Mouse (Mus musculus) embryonic facial prominence, embryonic 10.5 days (tissue): Measurements from ENCODE around the gene Dcst1. TPM values are rescaled to one million over a fixed set of nuclear protein-coding genes. Genes with fewer than 3 reads are reported as not detected.
A peak's percentile ranks its signal among the peaks of the same experiment; 100 is the strongest.

Experiments used
- DNase-seq: peaks from one replicate; pipeline ENCODE4 v3.0.0-alpha.2; 2017; ENCODE audit warnings: low spot score
- H3K27ac ChIP-seq: fragments of 300-500 bp; sonication (generic); replicated peaks from 2 replicates; pipeline ENCODE4 v1.5.1; 2016; ENCODE audit warnings: mild to moderate bottlenecking
- H3K27me3 ChIP-seq: fragments of 300-500 bp; sonication (generic); replicated peaks from 2 replicates; pipeline ENCODE4 v1.6.1; 2016; ENCODE audit warnings: low read depth, mild to moderate bottlenecking; ENCODE audit not compliant: poor library complexity, severe bottlenecking
- H3K36me3 ChIP-seq: fragments of 300-500 bp; sonication (generic); replicated peaks from 2 replicates; pipeline ENCODE4 v1.6.1; 2016; ENCODE audit warnings: mild to moderate bottlenecking, moderate library complexity
- H3K4me1 ChIP-seq: fragments of 300-500 bp; sonication (generic); 2 replicates; pipeline ENCODE4 v1.6.1; 2016
- H3K4me3 ChIP-seq: fragments of 300-500 bp; sonication (generic); 2 replicates; pipeline ENCODE4 v1.5.1; 2016; ENCODE audit warnings: mild to moderate bottlenecking, moderate library complexity
- H3K9me3 ChIP-seq: fragments of 300-500 bp; sonication (generic); 2 replicates; pipeline ENCODE4 v1.6.1; 2016; ENCODE audit warnings: mild to moderate bottlenecking
- WGBS: fragments of 180-500 bp; shearing (Covaris S2); methylation state at CpG from one replicate; pipeline ENCODE4 v1.1.7; 2016; 5-methylcytosine and 5-hydroxymethylcytosine counted together
- polyA plus RNA-seq: library from polyadenylated mRNA; unstranded; fragments of >200 nt; fragmentation: Nextera tagmentation; extraction: Ambion mirVana; gene quantifications from 2 replicates; pipeline ENCODE4 v1.2.1, GENCODE M21; 2016

Gene Dcst1
- polyA plus RNA-seq, 1 experiment from 2014 or later = 0.47 TPM

DNA sequence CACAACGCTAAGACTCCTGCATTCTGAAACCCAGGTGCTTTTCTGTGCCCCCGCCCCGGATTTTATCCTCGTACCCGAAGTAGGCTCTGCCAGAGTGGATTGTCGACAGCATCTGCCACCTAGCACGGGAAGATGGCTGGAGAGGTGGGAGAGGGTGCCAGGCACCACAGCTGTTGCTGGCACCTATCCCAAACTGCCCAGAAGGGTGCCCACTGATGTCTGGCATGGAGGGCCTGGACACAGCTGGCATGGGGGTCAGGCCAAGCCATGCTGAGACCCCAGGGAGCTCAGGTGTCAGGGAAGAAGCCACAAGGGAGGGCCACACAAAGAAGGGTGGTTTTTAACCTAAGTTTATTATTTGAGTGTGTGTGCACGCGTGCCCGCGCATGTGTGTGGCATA is 32.0 kb downstream of the Dcst1 start:
- H3K27me3 ChIP-seq = peaks cover 19% of the 10 kb centered on the region
- H3K9me3 ChIP-seq = no peaks in the 10 kb centered on the region
- H3K27ac ChIP-seq = no peak overlapping the region
- WGBS = 80% methylated on average over 11 of the region's 11 CpGs
- no peak for DNase-seq
- peaks cover 38% of the 10 kb centered on the region for H3K36me3 ChIP-seq
- H3K4me3 ChIP-seq = 0 out of 2 replicates have a peak overlapping the region, but pooled peaks have one; percentile 8
- peaks cover 79% of the 10 kb centered on the region for H3K4me1 ChIP-seq

DNA sequence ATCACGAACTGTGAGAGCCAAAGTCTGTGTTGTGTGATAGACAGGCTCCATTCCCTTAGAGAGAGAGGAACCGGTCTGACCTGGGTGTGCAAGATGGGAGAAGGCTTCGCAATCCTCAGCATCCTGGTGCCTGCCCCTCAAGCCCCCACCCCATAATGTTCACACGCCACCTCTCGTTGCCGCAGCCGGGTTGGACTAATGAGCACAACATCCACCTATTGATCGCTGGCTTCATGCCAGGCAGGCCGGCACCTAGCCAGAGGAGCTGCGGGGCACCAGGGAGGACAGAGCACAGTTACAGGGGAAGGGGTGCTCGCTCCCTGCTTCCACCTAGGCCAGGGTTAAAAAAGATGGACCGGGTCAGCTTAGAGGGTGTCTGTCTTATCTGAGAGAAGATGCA is 32.6 kb downstream of the Dcst1 start:
- DNase-seq = no peak
- Histone ChIP-seq H3K4me3 (peak overlapping the region; percentile 8; the same call in 1 of the 2 replicates), H3K36me3 (peaks cover 38% of the 10 kb centered on the region), H3K9me3 (no peaks in the 10 kb centered on the region), H3K27me3 (peaks cover 19% of the 10 kb centered on the region), H3K27ac (no peak overlapping the region; the same call in 1 of the 2 replicates), H3K4me1 (peaks cover 85% of the 10 kb centered on the region)
- 60% methylated on average over 12 of the region's 12 CpGs for WGBS

DNA sequence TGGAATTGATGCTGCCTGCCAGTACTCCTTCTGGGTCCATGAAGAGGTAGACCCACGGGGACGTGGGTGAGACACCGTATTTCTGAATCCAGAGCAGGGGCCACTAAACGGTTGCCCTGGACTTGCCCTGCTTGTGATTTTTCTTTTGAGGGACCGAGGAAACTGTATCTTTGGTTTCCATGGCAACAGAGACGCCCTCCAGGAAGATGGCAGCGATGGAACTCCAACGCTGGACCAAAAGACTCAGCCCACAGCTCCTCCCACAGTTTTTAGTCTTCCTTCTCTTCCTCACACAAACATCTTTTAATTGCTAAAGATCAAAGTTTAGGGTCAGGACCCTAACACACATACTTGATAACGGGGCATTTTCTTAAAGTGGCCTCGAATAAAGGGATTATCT is 33.0 kb downstream of the Dcst1 start:
- peaks cover 19% of the 10 kb centered on the region for H3K27me3 ChIP-seq
- no peak for DNase-seq

DNA sequence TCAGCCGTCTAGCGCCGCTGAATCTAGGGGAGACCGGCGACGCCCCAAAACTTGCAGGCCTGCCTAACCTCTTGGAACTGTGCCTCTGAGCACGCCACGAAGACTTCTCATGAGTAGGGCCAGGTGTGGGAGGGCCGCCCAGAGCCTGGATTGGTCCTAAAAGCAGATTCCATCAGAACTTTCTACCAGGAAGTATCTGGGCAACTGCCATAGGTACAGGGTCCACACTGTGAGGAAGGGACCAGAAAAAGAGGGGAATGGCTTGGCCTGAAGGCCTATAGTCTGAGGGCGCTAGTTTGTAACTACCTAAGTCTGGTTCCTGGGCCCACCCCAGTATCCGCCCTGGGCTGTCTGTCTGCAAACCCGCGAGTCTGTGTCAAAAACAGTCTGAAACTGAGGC is 33.5 kb downstream of the Dcst1 start:
- Histone ChIP-seq H3K4me3 (no peak overlapping the region), H3K27ac (no peak overlapping the region), H3K36me3 (peaks cover 38% of the 10 kb centered on the region), H3K4me1 (peaks cover 85% of the 10 kb centered on the region), H3K27me3 (peaks cover 19% of the 10 kb centered on the region), H3K9me3 (no peaks in the 10 kb centered on the region)
- 70% methylated on average over 13 of the region's 13 CpGs for WGBS
- no peak for DNase-seq

More for the DNA sequence above, 33.0 kb downstream of the Dcst1 start:
- H3K27ac ChIP-seq = no peak overlapping the region
- peaks cover 87% of the 10 kb centered on the region for H3K4me1 ChIP-seq
- H3K36me3 ChIP-seq = peaks cover 38% of the 10 kb centered on the region
- no peak overlapping the region for H3K4me3 ChIP-seq
- 44% methylated on average over 10 of the region's 10 CpGs for WGBS
- no peaks in the 10 kb centered on the region for H3K9me3 ChIP-seq

DNA sequence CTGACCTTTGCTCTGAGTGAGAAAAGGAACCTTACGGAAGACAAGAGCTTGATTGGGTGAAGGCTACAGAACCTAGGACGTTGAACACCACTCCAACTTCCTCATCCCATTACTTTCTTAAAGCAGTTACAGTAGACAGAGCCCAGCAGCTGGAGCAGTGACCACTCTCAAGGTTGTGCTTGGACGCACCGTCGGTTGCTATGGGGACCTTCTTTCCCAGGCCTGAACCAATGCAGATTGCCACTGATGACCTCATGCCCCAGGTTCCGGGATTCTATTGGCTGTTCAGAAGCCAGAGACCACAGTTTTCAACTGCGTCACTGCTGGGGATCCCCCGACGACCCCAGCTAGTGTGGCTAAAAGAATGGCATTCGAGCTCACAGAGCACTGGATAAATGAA is 34.1 kb downstream of the Dcst1 start:
- H3K27me3 ChIP-seq = peaks cover 19% of the 10 kb centered on the region
- peaks cover 78% of the 10 kb centered on the region for H3K4me1 ChIP-seq
- H3K9me3 ChIP-seq = no peaks in the 10 kb centered on the region
- peaks cover 38% of the 10 kb centered on the region for H3K36me3 ChIP-seq
- 21% methylated on average over 10 of the region's 10 CpGs for WGBS
- H3K4me3 ChIP-seq = peak overlapping the region; percentile 11; the same call in 1 of the 2 replicates
- no peak overlapping the region for H3K27ac ChIP-seq
- DNase-seq = peak; percentile 73

DNA sequence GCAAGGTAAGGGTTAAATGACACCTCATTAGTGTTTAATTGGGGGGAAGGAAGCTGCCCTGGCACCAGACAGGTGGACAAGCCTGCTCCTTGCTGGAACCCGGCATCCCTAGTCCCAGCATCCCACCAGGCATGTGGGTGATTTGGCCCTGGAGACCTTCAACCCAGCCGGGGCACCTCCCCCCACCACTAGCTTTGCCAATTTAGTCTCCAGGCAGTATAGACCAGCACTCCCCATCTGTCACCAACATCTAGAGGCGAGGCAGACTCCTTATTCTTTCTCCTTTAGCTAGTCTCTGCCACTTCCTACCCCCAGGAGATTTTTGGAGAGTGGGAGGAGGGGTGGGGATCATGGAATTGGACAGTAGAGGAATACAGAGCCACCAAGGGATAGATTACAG is 34.7 kb downstream of the Dcst1 start:
- Histone ChIP-seq H3K4me3 (no peak overlapping the region), H3K36me3 (peaks cover 32% of the 10 kb centered on the region), H3K27me3 (peaks cover 19% of the 10 kb centered on the region), H3K9me3 (no peaks in the 10 kb centered on the region), H3K27ac (no peak overlapping the region), H3K4me1 (peaks cover 74% of the 10 kb centered on the region)
- no peak for DNase-seq
- WGBS = 63% methylated on average over 3 of the region's 3 CpGs

DNA sequence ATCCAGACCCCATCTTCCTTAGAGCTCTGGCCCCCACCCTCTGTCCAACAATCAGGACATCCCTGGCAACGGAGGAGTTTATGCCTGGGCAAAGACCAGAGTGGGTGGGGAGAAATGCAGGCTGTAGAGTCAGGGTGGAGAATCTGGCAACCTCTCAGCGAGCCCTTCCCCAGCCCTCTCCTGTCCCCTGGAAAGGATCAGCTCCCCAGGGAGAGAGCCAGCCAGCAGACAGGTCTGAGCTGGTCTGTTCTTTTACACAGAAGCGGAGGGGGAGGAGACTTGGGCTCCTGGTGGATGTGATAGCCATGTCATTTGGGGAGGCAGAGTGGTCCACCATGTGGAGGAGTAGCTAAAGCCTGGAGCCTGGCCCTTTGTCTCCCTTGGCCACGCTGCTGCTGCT is 36.4 kb downstream of the Dcst1 start:
- Histone ChIP-seq H3K4me1 (peaks cover 57% of the 10 kb centered on the region), H3K9me3 (no peaks in the 10 kb centered on the region), H3K36me3 (peaks cover 15% of the 10 kb centered on the region), H3K27ac (peak overlapping the region; percentile 57; the same call in 1 of the 2 replicates), H3K4me3 (peak overlapping the region; percentile 5; the same call in 1 of the 2 replicates), H3K27me3 (peaks cover 25% of the 10 kb centered on the region)
- DNase-seq = no peak
- WGBS = 15% methylated on average over 4 of the region's 4 CpGs

DNA sequence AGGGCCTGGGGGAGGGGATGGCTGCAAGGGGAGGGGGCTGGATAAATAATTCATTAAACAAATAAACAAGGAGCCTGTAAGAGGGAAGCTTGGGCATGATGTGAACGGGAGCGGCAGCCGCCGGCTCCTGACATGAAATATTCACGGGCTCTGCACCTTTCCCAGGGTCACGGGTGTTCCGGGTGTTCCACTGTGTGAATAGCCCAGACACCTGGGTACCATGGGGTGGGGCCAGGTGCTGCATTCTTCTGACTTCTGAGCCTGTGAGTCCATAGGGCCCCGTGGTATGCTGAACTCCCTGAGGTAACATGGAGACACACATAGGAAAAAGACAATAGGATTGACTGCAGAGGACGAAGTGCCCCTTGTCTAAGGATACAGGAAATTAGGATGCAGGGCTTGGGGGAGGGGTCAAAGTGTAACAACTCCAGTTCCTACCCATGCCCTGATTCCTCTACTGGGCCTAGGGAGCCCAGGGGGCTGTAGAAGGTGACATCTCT is 37.6 kb downstream of the Dcst1 start:
- H3K27ac ChIP-seq = no peak overlapping the region
- 54% methylated on average over 9 of the region's 9 CpGs for WGBS
- peaks cover 55% of the 10 kb centered on the region for H3K4me1 ChIP-seq
- no peak overlapping the region for H3K4me3 ChIP-seq
- H3K9me3 ChIP-seq = no peaks in the 10 kb centered on the region
- peaks cover 34% of the 10 kb centered on the region for H3K27me3 ChIP-seq
- no peak for DNase-seq
- peaks cover 3% of the 10 kb centered on the region for H3K36me3 ChIP-seq

DNA sequence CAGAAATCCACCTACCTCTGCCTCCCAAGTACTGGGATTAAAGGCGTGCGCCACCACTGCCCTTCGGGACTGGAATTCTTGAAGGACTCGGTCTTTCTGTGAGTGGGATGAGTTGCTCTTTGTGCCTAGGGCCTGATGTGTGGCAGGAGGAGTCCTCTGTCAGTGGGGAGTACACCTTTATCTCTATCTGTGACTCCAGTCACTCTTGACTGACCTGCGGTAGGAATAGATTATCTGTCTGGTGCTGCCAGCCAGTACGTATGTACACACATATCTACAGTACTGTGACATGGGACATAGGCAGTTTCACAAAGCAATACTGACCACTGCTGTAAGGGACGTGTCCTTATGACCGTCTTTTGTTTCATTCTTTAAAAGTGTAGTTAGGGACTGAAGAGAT is 39.2 kb downstream of the Dcst1 start:
- no peak for DNase-seq
- peaks cover 55% of the 10 kb centered on the region for H3K4me1 ChIP-seq
- no peak overlapping the region for H3K27ac ChIP-seq
- WGBS = 91% methylated on average over 8 of the region's 8 CpGs
- peaks cover 49% of the 10 kb centered on the region for H3K27me3 ChIP-seq
- no peak overlapping the region for H3K4me3 ChIP-seq
- no peaks in the 10 kb centered on the region for H3K36me3 ChIP-seq
- no peaks in the 10 kb centered on the region for H3K9me3 ChIP-seq

DNA sequence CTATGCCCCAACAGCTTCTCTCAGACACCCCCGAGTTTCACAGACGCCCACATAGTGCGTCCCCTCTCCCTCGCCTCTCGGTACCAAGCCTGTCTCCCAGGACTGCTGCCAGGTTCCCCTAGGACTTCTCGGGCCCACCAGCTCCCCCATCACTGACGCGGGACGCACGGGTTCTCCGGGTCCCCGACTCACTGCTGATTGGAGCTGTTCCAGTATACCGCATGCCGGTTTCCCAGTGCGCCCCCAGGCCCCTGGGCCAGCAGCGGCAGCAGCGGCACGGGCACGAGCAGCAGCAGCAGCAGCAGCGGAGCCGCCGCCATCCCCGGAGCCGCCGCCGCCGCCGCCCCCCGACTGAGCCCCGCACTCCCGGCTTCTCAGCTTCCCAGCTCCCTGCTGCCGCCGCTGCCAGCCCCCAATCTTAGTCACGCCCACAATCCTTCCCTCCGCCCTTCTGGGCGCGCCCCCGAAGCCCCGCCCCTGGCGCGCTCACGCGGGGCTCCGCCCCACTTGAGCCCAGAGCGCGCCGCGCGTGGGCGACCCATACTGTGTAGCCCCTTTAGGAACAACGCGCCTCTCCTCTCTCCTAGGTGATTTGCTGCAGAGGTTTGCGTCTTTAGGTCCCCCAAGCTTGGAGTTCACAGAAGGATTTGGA is 42.4 kb downstream of the Dcst1 start, which contains the start of gene Efna3:
TSS of gene Efna3 (minus strand) at position 452 of the 652 bp plus-strand sequence.
- Histone ChIP-seq H3K4me1 (peaks cover 65% of the 10 kb centered on the region), H3K27me3 (peaks cover 69% of the 10 kb centered on the region), H3K4me3 (peak within 1 kb of the TSS; percentile 79), H3K36me3 (no peaks in the 10 kb centered on the region), H3K9me3 (no peaks in the 10 kb centered on the region), H3K27ac (peak within 1 kb of the TSS; percentile 65)
- peak; percentile 90 for DNase-seq
- 1% methylated on average over 51 of the region's 53 CpGs for WGBS

DNA sequence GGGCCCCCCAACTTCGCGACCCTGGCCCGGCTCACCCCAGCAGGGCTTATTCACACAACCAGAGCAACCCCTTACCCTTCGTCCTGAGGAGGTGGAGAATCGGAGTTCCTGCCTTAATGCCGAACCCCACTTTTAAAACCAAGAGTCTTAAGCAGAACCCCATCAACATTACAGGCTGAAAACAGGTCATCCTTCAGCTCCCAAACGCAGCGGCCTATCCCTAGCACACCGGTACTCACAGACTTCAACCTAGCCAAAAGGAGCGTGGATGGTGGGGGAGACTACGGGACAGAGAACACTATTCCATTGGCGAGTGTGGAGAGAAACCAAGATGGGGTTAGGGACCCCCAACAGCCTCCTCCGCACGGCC is 42.9 kb downstream of the Dcst1 start:
- Histone ChIP-seq H3K36me3 (no peaks in the 10 kb centered on the region), H3K27me3 (peaks cover 74% of the 10 kb centered on the region), H3K4me1 (peaks cover 65% of the 10 kb centered on the region), H3K9me3 (no peaks in the 10 kb centered on the region), H3K4me3 (peak overlapping the region; percentile 79), H3K27ac (peak overlapping the region; percentile 65)
- DNase-seq = no peak
- WGBS = under 1% methylated on average over 14 of the region's 14 CpGs

DNA sequence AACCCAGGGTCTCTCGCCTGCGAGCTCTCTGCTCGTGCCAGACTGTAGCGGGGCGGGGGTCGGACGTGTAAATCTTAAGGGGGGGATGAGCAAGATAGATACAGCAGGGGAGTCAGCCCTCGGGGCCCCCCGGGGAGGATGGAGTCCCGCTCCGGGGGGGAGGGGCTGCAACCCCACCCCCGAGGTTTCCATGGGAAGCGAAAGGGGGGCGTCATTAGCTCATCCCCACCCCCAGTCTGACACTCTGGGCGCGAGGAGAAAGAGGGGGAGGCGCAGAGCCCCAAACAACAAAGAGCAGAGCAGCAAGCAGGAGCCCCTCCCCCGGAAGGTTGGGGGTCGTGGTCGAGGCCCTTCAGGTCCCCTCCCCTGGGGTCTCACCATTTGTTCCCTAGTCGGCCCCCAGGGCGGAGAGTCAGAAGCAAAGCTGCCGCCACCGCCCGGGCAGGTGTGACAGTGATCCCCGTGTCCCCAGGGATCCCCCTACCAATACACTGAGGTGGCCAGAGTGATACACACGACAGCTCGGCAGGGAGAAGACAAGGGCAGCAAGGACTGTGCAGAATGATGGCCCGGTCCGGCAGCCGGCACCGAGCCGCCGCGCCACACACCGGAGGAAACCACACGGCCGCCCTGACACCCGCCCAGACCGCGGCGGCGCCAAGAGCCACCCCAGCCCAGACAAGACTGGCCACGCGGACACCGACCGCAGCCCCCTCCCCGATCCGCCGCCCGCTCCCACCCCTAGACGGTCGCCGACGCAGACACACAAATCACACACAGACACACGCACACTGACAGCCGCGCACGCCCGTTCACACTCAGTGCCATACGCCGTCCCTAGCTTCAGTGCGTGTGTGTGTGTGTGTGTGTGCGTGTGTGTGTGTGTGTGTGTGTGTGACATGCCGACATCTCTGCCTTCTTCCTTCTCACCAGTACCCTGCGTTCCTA is 43.6 kb downstream of the Dcst1 start:
- under 1% methylated on average over 66 of the region's 66 CpGs for WGBS
- H3K27ac ChIP-seq = peak overlapping the region; percentile 65
- peaks cover 69% of the 10 kb centered on the region for H3K4me1 ChIP-seq
- peak; percentile 56 for DNase-seq
- H3K9me3 ChIP-seq = no peaks in the 10 kb centered on the region
- H3K36me3 ChIP-seq = no peaks in the 10 kb centered on the region
- peaks cover 81% of the 10 kb centered on the region for H3K27me3 ChIP-seq
- peak overlapping the region; percentile 79 for H3K4me3 ChIP-seq
